Mouse (Mus musculus) inflammation-experienced regulatory T-cells, adult 16 weeks (primary cell): Measurements from ENCODE around the gene Golt1a. TPM values are rescaled to one million over a fixed set of nuclear protein-coding genes. Genes with fewer than 3 reads are reported as not detected.

Experiments used
- polyA plus RNA-seq: library from polyadenylated mRNA; unstranded; fragments of 100-300 nt; shearing (Covaris generic); gene quantifications from one replicate; pipeline ENCODE4 v1.2.1, GENCODE M21; 2017

Gene Golt1a
- polyA plus RNA-seq = not detected

DNA sequence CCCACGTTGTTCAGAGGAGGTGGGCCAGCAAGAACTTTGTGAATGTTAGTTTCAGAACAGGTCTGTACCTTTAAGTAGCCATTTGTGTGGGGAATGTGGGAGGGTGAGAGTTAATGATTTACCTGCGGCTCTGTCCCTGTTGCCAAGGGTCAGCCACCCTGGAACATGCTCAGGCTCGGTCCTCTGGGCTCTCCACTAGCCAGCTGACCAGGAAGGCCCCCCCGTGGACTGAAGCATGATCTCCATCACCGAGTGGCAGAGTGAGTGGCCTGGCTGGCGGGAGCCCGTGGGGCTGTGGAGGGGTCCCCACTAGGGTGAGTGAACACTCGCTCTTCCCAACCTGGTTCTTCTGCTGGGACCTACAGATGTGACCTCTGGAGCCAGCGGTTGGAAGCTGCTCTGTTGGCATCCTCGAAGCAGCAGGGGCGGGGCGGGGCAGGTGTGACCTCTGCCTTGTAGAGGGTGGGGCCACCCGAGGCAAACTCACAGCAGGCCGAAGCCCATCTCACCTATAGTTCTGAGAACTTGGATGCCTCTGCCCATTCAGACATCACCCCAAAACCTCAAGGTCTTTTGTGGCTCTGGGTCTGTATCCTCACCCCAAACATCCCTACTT, at the start of gene Golt1a:
Gene Golt1a (plus strand): TSS at position 149 of the 616 bp plus-strand sequence.

DNA sequence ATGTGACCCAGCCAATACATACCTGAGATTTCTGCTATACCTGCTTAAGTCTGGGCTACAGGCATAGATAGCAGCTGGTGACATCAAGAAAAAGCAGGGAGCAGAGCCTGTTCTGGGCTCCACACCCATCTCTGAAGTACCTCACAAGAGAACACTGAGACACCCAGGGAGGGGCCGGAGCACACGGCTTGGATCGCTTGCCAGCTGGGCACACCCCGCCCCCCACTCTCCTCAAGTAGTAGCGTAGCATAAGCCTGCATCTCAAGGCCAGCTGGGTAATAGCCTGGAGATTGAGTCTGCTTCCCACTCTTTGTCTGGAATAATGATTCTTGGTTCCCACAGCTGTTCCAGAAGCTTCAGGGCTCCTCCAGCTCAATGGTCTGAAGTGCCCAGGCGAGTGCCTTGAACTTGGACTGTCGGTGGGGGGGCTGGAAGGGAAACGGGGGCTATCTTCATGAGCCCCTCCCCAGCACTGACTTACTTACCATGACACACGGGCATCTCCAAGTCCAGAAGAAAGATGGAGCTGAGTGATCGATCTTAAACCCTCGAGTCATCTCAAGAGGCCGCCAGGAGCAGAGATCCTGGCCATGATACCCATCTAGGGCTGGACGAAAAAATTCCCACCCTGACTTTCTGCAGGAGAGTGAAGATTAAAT, 11.8 kb downstream of the Golt1a start, which contains the start of gene Kiss1:
Gene Kiss1 (plus strand): TSS at position 609 of the 659 bp plus-strand sequence.

DNA sequence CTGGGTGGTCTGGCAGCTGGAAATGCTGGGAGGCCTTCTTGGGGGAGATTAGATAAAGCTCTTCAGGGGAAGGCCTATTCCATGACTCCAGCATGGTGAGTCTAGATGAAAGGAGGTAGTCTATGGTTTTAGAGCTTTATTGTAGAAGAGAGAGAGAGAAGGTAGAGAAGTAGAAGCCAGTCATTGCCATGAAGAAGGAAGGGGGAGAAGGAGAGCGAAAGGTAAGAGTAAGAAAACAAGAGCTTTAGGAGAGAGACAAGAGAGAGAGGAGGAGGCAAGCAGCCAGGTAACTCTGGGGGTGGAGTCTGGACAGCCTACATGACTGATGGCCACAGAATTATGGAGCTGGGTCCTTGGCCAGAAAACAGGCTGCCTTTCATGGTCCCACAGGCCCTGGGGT, 40.6 kb downstream of the Golt1a start, which contains the start of gene Ren1:
Gene Ren1 (plus strand): TSS at position 301 of the 400 bp plus-strand sequence.

DNA sequence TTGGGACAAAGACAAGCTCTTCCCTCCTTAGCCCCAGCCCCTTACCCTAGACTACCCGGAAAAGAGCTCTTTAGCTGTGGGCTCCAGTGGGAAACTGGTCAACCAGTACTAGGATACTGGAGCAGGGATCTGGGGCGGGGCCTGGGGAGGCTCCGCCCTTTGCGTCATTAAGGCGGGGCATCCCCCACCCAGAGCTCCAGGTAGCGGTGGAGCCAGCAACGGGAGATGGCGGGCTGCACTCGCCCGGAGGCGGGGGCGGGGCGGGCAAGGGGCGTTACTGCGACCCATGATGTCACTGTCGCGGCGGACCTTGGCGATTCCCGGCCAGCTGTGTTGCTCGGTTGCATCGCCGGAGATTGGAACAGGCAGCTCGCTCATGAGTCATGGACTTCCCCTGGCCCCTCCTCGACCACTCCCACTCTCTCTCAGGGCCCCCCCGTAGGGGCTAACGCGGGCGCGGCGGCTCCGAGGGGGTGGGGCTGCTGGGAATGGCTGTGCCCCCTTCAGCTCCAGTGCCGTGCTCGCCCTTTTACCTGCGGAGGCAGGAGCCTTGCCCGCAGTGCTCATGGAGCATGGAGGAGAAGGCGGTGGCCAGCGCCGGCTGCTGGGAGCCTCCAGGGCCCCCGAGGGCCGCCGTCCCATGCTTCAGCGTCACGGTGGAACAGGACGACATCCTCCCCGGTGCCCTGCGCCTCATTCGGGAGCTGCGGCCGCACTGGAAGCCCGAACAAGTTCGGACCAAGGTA, 53.8 kb downstream of the Golt1a start, which contains the start of gene Etnk2:
Gene Etnk2 (plus strand): TSS at position 297 of the 746 bp plus-strand sequence.

Other genes starting within 250 kb of the Golt1a start
- gene Ppp1r15b, start 178.7 kb upstream of the Golt1a start, polyA plus RNA-seq = 62.5 TPM
- 0.55 TPM for gene Plekha6, start 145.6 kb upstream of the Golt1a start, polyA plus RNA-seq
- not detected for gene Kiss1, start 12.1 kb downstream of the Golt1a start, polyA plus RNA-seq
- gene Ren1, start 40.7 kb downstream of the Golt1a start, polyA plus RNA-seq = not detected
- gene Etnk2, start 53.8 kb downstream of the Golt1a start, polyA plus RNA-seq = not detected
- not detected for gene Sox13, start 114.6 kb downstream of the Golt1a start, polyA plus RNA-seq